ENCODE assay signal across 8 mouse cellular contexts in the genomic region with DNA sequence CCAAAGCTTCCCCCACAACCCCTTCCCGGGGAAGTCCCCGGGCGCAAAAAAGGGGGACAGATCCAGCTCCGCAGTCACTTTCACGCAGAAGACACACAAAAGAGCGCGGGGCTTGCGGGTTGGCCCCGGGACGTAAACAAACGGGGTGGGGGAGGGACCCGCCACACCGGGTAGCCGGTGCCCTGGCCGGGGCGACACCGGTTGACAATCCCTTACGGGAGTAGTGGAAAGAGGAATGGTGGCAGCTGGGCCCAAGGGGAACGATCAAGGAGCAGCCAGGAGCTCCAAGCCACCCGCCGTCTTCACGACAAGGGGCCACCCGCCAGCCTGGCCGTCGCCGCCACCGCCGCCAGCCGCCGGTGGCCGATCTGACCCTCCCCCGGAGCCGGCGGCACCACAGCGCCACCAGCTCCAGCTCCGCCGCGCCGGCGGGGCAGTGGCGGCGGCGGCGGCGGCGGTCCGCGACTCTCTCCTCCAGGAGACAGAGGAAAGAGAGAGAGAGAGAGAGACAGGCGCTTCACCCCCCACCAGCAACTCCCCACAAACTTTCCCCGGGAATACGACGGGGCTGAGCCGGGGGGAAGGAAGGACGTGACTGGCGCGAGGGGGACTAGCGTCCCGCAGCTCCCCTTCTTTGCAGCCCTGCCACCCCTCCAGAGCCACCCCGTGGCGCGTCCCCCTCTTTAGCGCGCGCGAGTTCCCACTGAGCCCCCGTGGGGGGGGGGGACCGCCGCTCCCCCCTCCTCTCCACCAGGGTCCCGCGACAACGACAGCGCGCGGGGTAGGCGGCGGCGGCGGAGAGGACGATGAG. TPM values are rescaled to one million over a fixed set of nuclear protein-coding genes. Genes with fewer than 3 reads are reported as not detected.
DNase-seq lines count a peak whose midpoint lies in the region; ATAC-seq lines count a peak whose summit lies in the region.

No protein-coding gene starts in this region.

- H3K27me3 ChIP-seq in hindbrain, embryonic 12.5 days = peaks cover 31% of the 10 kb centered on the region

- DNase-seq in Muller cell, postnatal 12 days (ENCODE audit: inconsistent ontology term) = peak; percentile 81
- DNase-seq in cerebellum, adult 9-11 months = peak; percentile 77
- DNase-seq in frontal cortex, postnatal 25 days (ENCODE audit: low spot score in 2 of 2) = peak; percentile 13 to 33
- peak; percentile 31 to 33 for DNase-seq in layer of hippocampus, postnatal 25 days (ENCODE audit: extremely low spot score in 1 of 2, low spot score in 1 of 2)
- peak; percentile 58 for DNase-seq in lung, postnatal 25 days (ENCODE audit: low spot score)
- peak; percentile 62 for DNase-seq in retina, embryonic 14.5 days (ENCODE audit: low spot score)
- peak; percentile 79 for DNase-seq in thymus, postnatal 14 days

- peak; percentile 23 for ATAC-seq in hindbrain, embryonic 12.5 days (ENCODE audit: low FRiP score)

- no peaks in the 10 kb centered on the region for H3K36me3 ChIP-seq in hindbrain, embryonic 12.5 days

- peak overlapping the region; percentile 97 for H3K4me3 ChIP-seq in hindbrain, embryonic 12.5 days

- H3K9me3 ChIP-seq in hindbrain, embryonic 12.5 days (replicated peaks) = no peaks in the 10 kb centered on the region

- peaks cover 32% of the 10 kb centered on the region for H3K4me1 ChIP-seq in hindbrain, embryonic 12.5 days

- WGBS in hindbrain, embryonic 12.5 days = under 1% methylated on average over 55 of the region's 79 CpGs

- H3K27ac ChIP-seq in hindbrain, embryonic 12.5 days = peak overlapping the region; percentile 96

- peak overlapping the region; percentile 91 for H3K4me2 ChIP-seq in hindbrain, embryonic 12.5 days (replicated peaks)

- H3K9ac ChIP-seq in hindbrain, embryonic 12.5 days = peak overlapping the region; percentile 94

RNA-seq across cellular contexts. Expression of a gene that starts 1.1 kb away (rescaled TPM):
- polyA plus RNA-seq in hindbrain, embryonic 12.5 days (2016; fragmentation: Nextera tagmentation; extraction: Ambion mirVana) = 114 and 117 TPM in 2 replicates
- total RNA-seq in layer of hippocampus, postnatal 25 days (2021) = 10 to 100 TPM; 36.6 to 37.1 TPM

Comparison
In these comparisons a context has a peak if more than half of its experiments do, and no peak if none do; other contexts are left out.
1. Peak in every context shown above with its lines: DNase-seq, ATAC-seq, H3K4me3 ChIP-seq and H3K27ac ChIP-seq.
2. DNase-seq: peak in every context shown above with its lines; median percentile 81 in Muller cell, postnatal 12 days; 79 in thymus, postnatal 14 days; 77 in cerebellum, adult 9-11 months; 62 in retina, embryonic 14.5 days; 58 in lung, postnatal 25 days; 32 in layer of hippocampus, postnatal 25 days; 23 in frontal cortex, postnatal 25 days.